Mouse (Mus musculus): ENCODE measurements around the gene Nebl. TPM values are rescaled to one million over a fixed set of nuclear protein-coding genes. Genes with fewer than 3 reads are reported as not detected.

Gene Nebl
- total RNA-seq, 2 experiments from 2014 or later: 99.3 to 101 TPM

GRCm38 (mm10) chr2:17413496-17414268, 317.6 kb downstream of the Nebl start:
- no peak for DNase-seq (ENCODE audit: low spot score in 2 of 2)

- DNase-seq (ENCODE audit: low spot score in 2 of 2): no peak
Observed at GRCm38 (mm10) chr2:17409276-17409675, 322.0 kb downstream of the Nebl start.

GRCm38 (mm10) chr2:17405899-17406531, 325.2 kb downstream of the Nebl start:
- DNase-seq (ENCODE audit: low spot score in 2 of 2): no peak

- no peak for DNase-seq (ENCODE audit: low spot score in 2 of 2)
Observed at GRCm38 (mm10) chr2:17402511-17402910, 328.8 kb downstream of the Nebl start.

- DNase-seq (ENCODE audit: low spot score in 2 of 2): no peak
Observed at GRCm38 (mm10) chr2:17396235-17396634, 335.0 kb downstream of the Nebl start.

GRCm38 (mm10) chr2:17391389-17391788, 339.9 kb downstream of the Nebl start:
- no peak for DNase-seq (ENCODE audit: low spot score in 2 of 2)

GRCm38 (mm10) chr2:17390513-17391200, 340.6 kb downstream of the Nebl start:
- DNase-seq (ENCODE audit: low spot score in 2 of 2): no peak

GRCm38 (mm10) chr2:17389886-17390285, 341.4 kb downstream of the Nebl start:
- no peak for DNase-seq (ENCODE audit: low spot score in 2 of 2)

GRCm38 (mm10) chr2:17389379-17389778, 341.9 kb downstream of the Nebl start:
- no peak for DNase-seq (ENCODE audit: low spot score in 2 of 2)

- DNase-seq (ENCODE audit: low spot score in 2 of 2): no peak
Observed at GRCm38 (mm10) chr2:17382227-17382626, 349.0 kb downstream of the Nebl start.

- no peak for DNase-seq (ENCODE audit: low spot score in 2 of 2)
Observed at GRCm38 (mm10) chr2:17375916-17376315, 355.3 kb downstream of the Nebl start.

- DNase-seq (ENCODE audit: low spot score in 2 of 2): no peak
Observed at GRCm38 (mm10) chr2:17365671-17366070, 365.6 kb downstream of the Nebl start.

- no peak for DNase-seq (ENCODE audit: low spot score in 2 of 2)
Observed at GRCm38 (mm10) chr2:17364971-17365548, 366.2 kb downstream of the Nebl start.

- DNase-seq (ENCODE audit: low spot score in 2 of 2): no peak
Observed at GRCm38 (mm10) chr2:17363337-17364216, 367.7 kb downstream of the Nebl start.

- no peak for DNase-seq (ENCODE audit: low spot score in 2 of 2)
Observed at GRCm38 (mm10) chr2:17362181-17362580, 369.1 kb downstream of the Nebl start.

GRCm38 (mm10) chr2:17344643-17345042, 386.6 kb downstream of the Nebl start:
- DNase-seq (ENCODE audit: low spot score in 2 of 2): no peak

GRCm38 (mm10) chr2:17335451-17335850, 395.8 kb downstream of the Nebl start:
- peak; percentile 47 to 65 for DNase-seq (ENCODE audit: low spot score in 2 of 2)

- DNase-seq (ENCODE audit: low spot score in 2 of 2): no peak
Observed at GRCm38 (mm10) chr2:17326590-17326989, 404.7 kb downstream of the Nebl start.

- no peak for DNase-seq (ENCODE audit: low spot score in 2 of 2)
Observed at GRCm38 (mm10) chr2:17316850-17317249, 414.4 kb downstream of the Nebl start.

GRCm38 (mm10) chr2:17301379-17301778, 429.9 kb downstream of the Nebl start:
- DNase-seq (ENCODE audit: low spot score in 2 of 2): no peak

GRCm38 (mm10) chr2:17297496-17297895, 433.8 kb downstream of the Nebl start:
- no peak for DNase-seq (ENCODE audit: low spot score in 2 of 2)
